Mouse (Mus musculus): ENCODE measurements around the gene Plekhh1. TPM values are rescaled to one million over a fixed set of nuclear protein-coding genes. Genes with fewer than 3 reads are reported as not detected.
"Not testable (repeated sequence)": the region's sequence is repeated elsewhere in the genome, so short reads cannot be mapped to it uniquely, and the experiment has no call there.

The Plekhh1 gene
- polyA plus RNA-seq, 1 experiment from 2014 or later = 6.5 TPM

- Histone ChIP-seq H3K27me3 (ENCODE audit: insufficient read depth, low read length) (no peaks in the 10 kb centered on the region), H3K9me3 (ENCODE audit: low read length) (no peaks in the 10 kb centered on the region), H3K4me2 (replicated peaks; ENCODE audit: low read depth, low read length) (no peak overlapping the region), H3K36me3 (ENCODE audit: insufficient read depth, low read length) (no peaks in the 10 kb centered on the region), H3K27ac (ENCODE audit: low read length) (no peak overlapping the region), H3K4me1 (ENCODE audit: insufficient read depth, low read length) (no peaks in the 10 kb centered on the region), H3K9ac (replicated peaks; ENCODE audit: low read length) (no peak overlapping the region), H3K4me3 (ENCODE audit: low read length) (no peak overlapping the region)
- 14% methylated on average over 3 of the region's 3 CpGs for WGBS
- ATAC-seq (ENCODE audit: low FRiP score, low TSS enrichment) = peak; percentile 91
These were observed 6.1 kb upstream of the Plekhh1 start for GRCm38 (mm10) chr12:79022882-79023281.

GRCm38 (mm10) chr12:79027526-79027925, 1.4 kb upstream of the Plekhh1 start:
- H3K4me1 ChIP-seq (ENCODE audit: insufficient read depth, low read length); H3K4me3 ChIP-seq (ENCODE audit: low read length); H3K27me3 ChIP-seq (ENCODE audit: insufficient read depth, low read length); H3K9me3 ChIP-seq (ENCODE audit: low read length); H3K27ac ChIP-seq (ENCODE audit: low read length); ATAC-seq (ENCODE audit: low FRiP score, low TSS enrichment); H3K36me3 ChIP-seq (ENCODE audit: insufficient read depth, low read length); H3K9ac ChIP-seq (replicated peaks; ENCODE audit: low read length); H3K4me2 ChIP-seq (replicated peaks; ENCODE audit: low read depth, low read length): not testable (repeated sequence)
- 93% methylated on average over 6 of the region's 8 CpGs for WGBS

- WGBS = 98% methylated on average over 2 of the region's 2 CpGs
- Histone ChIP-seq H3K4me2 (replicated peaks; ENCODE audit: low read depth, low read length) (no peak overlapping the region), H3K36me3 (ENCODE audit: insufficient read depth, low read length) (no peaks in the 10 kb centered on the region)
These were observed 5.4 kb downstream of the Plekhh1 start for GRCm38 (mm10) chr12:79034331-79034730.

GRCm38 (mm10) chr12:79035349-79035748, 6.4 kb downstream of the Plekhh1 start:
- Histone ChIP-seq H3K27me3 (ENCODE audit: insufficient read depth, low read length) (no peaks in the 10 kb centered on the region), H3K4me2 (replicated peaks; ENCODE audit: low read depth, low read length) (no peak overlapping the region), H3K4me3 (ENCODE audit: low read length) (no peak overlapping the region), H3K9me3 (ENCODE audit: low read length) (no peaks in the 10 kb centered on the region), H3K27ac (ENCODE audit: low read length) (no peak overlapping the region), H3K36me3 (ENCODE audit: insufficient read depth, low read length) (no peaks in the 10 kb centered on the region), H3K4me1 (ENCODE audit: insufficient read depth, low read length) (no peaks in the 10 kb centered on the region), H3K9ac (replicated peaks; ENCODE audit: low read length) (no peak overlapping the region)
- WGBS = 25% methylated on average over 3 of the region's 3 CpGs
- ATAC-seq (ENCODE audit: low FRiP score, low TSS enrichment) = no peak

More at GRCm38 (mm10) chr12:79034331-79034730, 5.4 kb downstream of the Plekhh1 start:
- no peak for ATAC-seq (ENCODE audit: low FRiP score, low TSS enrichment)
- no peaks in the 10 kb centered on the region for H3K27me3 ChIP-seq (ENCODE audit: insufficient read depth, low read length)
- H3K9ac ChIP-seq (replicated peaks; ENCODE audit: low read length) = no peak overlapping the region
- H3K9me3 ChIP-seq (ENCODE audit: low read length) = no peaks in the 10 kb centered on the region
- no peak overlapping the region for H3K27ac ChIP-seq (ENCODE audit: low read length)
- no peak overlapping the region for H3K4me3 ChIP-seq (ENCODE audit: low read length)
- H3K4me1 ChIP-seq (ENCODE audit: insufficient read depth, low read length) = peaks cover 5% of the 10 kb centered on the region; the same call in 1 of the 2 replicates

- no peak overlapping the region for H3K9ac ChIP-seq (replicated peaks; ENCODE audit: low read length)
- H3K4me2 ChIP-seq (replicated peaks; ENCODE audit: low read depth, low read length) = no peak overlapping the region
- H3K27me3 ChIP-seq (ENCODE audit: insufficient read depth, low read length) = no peaks in the 10 kb centered on the region
- H3K4me3 ChIP-seq (ENCODE audit: low read length) = no peak overlapping the region
- H3K4me1 ChIP-seq (ENCODE audit: insufficient read depth, low read length) = no peaks in the 10 kb centered on the region
- no peak for ATAC-seq (ENCODE audit: low FRiP score, low TSS enrichment)
- no peaks in the 10 kb centered on the region for H3K9me3 ChIP-seq (ENCODE audit: low read length)
- H3K36me3 ChIP-seq (ENCODE audit: insufficient read depth, low read length) = peaks cover 3% of the 10 kb centered on the region; the same call in 1 of the 2 replicates
- H3K27ac ChIP-seq (ENCODE audit: low read length) = no peak overlapping the region
- 76% methylated on average over 8 of the region's 8 CpGs for WGBS
These were observed 10.7 kb downstream of the Plekhh1 start for GRCm38 (mm10) chr12:79039708-79040107.

GRCm38 (mm10) chr12:79040201-79040827, 11.4 kb downstream of the Plekhh1 start:
- no peak overlapping the region for H3K4me3 ChIP-seq (ENCODE audit: low read length)
- H3K4me1 ChIP-seq (ENCODE audit: insufficient read depth, low read length) = no peaks in the 10 kb centered on the region
- peaks cover 7% of the 10 kb centered on the region; the same call in 1 of the 2 replicates for H3K36me3 ChIP-seq (ENCODE audit: insufficient read depth, low read length)
- no peak overlapping the region for H3K9ac ChIP-seq (replicated peaks; ENCODE audit: low read length)
- H3K4me2 ChIP-seq (replicated peaks; ENCODE audit: low read depth, low read length) = no peak overlapping the region
- H3K27ac ChIP-seq (ENCODE audit: low read length) = no peak overlapping the region
- no peak for ATAC-seq (ENCODE audit: low FRiP score, low TSS enrichment)
- no peaks in the 10 kb centered on the region for H3K27me3 ChIP-seq (ENCODE audit: insufficient read depth, low read length)
- H3K9me3 ChIP-seq (ENCODE audit: low read length) = no peaks in the 10 kb centered on the region
- WGBS = 90% methylated on average over 11 of the region's 11 CpGs

- Histone ChIP-seq H3K4me3 (ENCODE audit: low read length) (no peak overlapping the region), H3K9ac (replicated peaks; ENCODE audit: low read length) (no peak overlapping the region), H3K27ac (ENCODE audit: low read length) (no peak overlapping the region), H3K27me3 (ENCODE audit: insufficient read depth, low read length) (no peaks in the 10 kb centered on the region), H3K4me1 (ENCODE audit: insufficient read depth, low read length) (no peaks in the 10 kb centered on the region), H3K36me3 (ENCODE audit: insufficient read depth, low read length) (peaks cover 13% of the 10 kb centered on the region; the same call in 1 of the 2 replicates), H3K9me3 (ENCODE audit: low read length) (no peaks in the 10 kb centered on the region), H3K4me2 (replicated peaks; ENCODE audit: low read depth, low read length) (no peak overlapping the region)
- no peak for ATAC-seq (ENCODE audit: low FRiP score, low TSS enrichment)
These were observed 12.5 kb downstream of the Plekhh1 start for GRCm38 (mm10) chr12:79041436-79041835.

GRCm38 (mm10) chr12:79044668-79045067, 15.7 kb downstream of the Plekhh1 start:
- H3K4me2 ChIP-seq (replicated peaks; ENCODE audit: low read depth, low read length) = no peak overlapping the region
- peak; percentile 64 for ATAC-seq (ENCODE audit: low FRiP score, low TSS enrichment)
- no peaks in the 10 kb centered on the region for H3K4me1 ChIP-seq (ENCODE audit: insufficient read depth, low read length)
- H3K9me3 ChIP-seq (ENCODE audit: low read length) = no peaks in the 10 kb centered on the region
- no peak overlapping the region for H3K27ac ChIP-seq (ENCODE audit: low read length)
- no peak overlapping the region for H3K9ac ChIP-seq (replicated peaks; ENCODE audit: low read length)
- no peak overlapping the region for H3K4me3 ChIP-seq (ENCODE audit: low read length)
- H3K36me3 ChIP-seq (ENCODE audit: insufficient read depth, low read length) = peaks cover 13% of the 10 kb centered on the region; the same call in 1 of the 2 replicates
- no peaks in the 10 kb centered on the region for H3K27me3 ChIP-seq (ENCODE audit: insufficient read depth, low read length)
- WGBS = 38% methylated on average over 8 of the region's 8 CpGs

- no peak for ATAC-seq (ENCODE audit: low FRiP score, low TSS enrichment)
- H3K9me3 ChIP-seq (ENCODE audit: low read length) = no peaks in the 10 kb centered on the region
- 70% methylated on average over 6 of the region's 6 CpGs for WGBS
- H3K9ac ChIP-seq (replicated peaks; ENCODE audit: low read length) = no peak overlapping the region
- no peak overlapping the region for H3K4me2 ChIP-seq (replicated peaks; ENCODE audit: low read depth, low read length)
- H3K4me1 ChIP-seq (ENCODE audit: insufficient read depth, low read length) = no peaks in the 10 kb centered on the region
- H3K27me3 ChIP-seq (ENCODE audit: insufficient read depth, low read length) = no peaks in the 10 kb centered on the region
- H3K36me3 ChIP-seq (ENCODE audit: insufficient read depth, low read length) = peaks cover 13% of the 10 kb centered on the region; the same call in 1 of the 2 replicates
- no peak overlapping the region for H3K4me3 ChIP-seq (ENCODE audit: low read length)
- no peak overlapping the region for H3K27ac ChIP-seq (ENCODE audit: low read length)
These were observed 17.2 kb downstream of the Plekhh1 start for GRCm38 (mm10) chr12:79046171-79046570.

- ATAC-seq (ENCODE audit: low FRiP score, low TSS enrichment) = no peak
- H3K9me3 ChIP-seq (ENCODE audit: low read length) = no peaks in the 10 kb centered on the region
- H3K9ac ChIP-seq (replicated peaks; ENCODE audit: low read length) = no peak overlapping the region
- 92% methylated on average over 7 of the region's 7 CpGs for WGBS
- H3K27me3 ChIP-seq (ENCODE audit: insufficient read depth, low read length) = no peaks in the 10 kb centered on the region
- no peak overlapping the region for H3K4me2 ChIP-seq (replicated peaks; ENCODE audit: low read depth, low read length)
- H3K4me3 ChIP-seq (ENCODE audit: low read length) = no peak overlapping the region
- no peak overlapping the region for H3K27ac ChIP-seq (ENCODE audit: low read length)
- peaks cover 13% of the 10 kb centered on the region; the same call in 1 of the 2 replicates for H3K36me3 ChIP-seq (ENCODE audit: insufficient read depth, low read length)
- H3K4me1 ChIP-seq (ENCODE audit: insufficient read depth, low read length) = no peaks in the 10 kb centered on the region
These were observed 18.2 kb downstream of the Plekhh1 start for GRCm38 (mm10) chr12:79047203-79047602.
